Mouse (Mus musculus): ENCODE measurements around the gene L3mbtl3. TPM values are rescaled to one million over a fixed set of nuclear protein-coding genes. Genes with fewer than 3 reads are reported as not detected.
A peak's percentile ranks its signal among the peaks of the same experiment; 100 is the strongest.

Gene L3mbtl3
- total and polyA plus RNA-seq, 2 experiments, result 1.7 to 4.1 TPM

DNA sequence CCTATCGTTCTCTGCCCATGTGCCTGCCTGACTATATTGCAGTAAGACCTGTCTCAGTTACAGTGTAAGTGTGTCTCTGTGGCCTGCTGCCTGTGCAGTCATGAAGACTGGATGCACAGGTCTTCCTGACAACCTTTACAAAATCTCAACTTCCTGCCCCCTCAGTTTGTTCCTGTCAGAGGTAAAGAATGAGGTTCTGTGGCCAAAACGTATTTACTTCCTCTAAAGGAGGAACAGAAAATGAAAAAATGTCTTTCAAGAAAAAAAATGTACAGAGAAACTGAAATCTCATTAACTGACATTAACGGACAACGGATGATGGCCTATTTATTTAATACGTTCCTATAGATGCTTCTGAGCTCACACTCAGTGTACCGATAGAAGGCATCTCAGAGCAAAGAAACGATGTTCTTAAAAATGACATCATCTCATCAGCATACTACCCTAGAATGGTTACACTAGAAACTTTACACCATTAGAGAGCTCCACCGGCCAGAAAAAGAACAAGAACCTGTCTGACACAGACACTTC lies 11.4 kb downstream of the L3mbtl3 start:
- TF ChIP-seq CTCF (IDR thresholded peaks at IDR 0.05; ENCODE audit: low read depth, low read length), result no peak
- no peak for TF ChIP-seq POLR2A (IDR thresholded peaks at IDR 0.05; ENCODE audit: extremely low read depth, insufficient read depth, low read length)
- Histone ChIP-seq H3K27ac (replicated peaks; ENCODE audit: insufficient read depth, low read depth, low read length) (no peak overlapping the region), H3K9ac (ENCODE audit: low read depth, low read length) (no peak overlapping the region), H3K36me3 (ENCODE audit: control insufficient read depth, insufficient read depth, low read length) (peaks cover 2% of the 10 kb centered on the region; the same call in 1 of the 2 replicates), H3K4me1 (ENCODE audit: control insufficient read depth, insufficient read depth, low read length) (no peaks in the 10 kb centered on the region), H3K79me2 (ENCODE audit: control insufficient read depth, insufficient read depth, low read length) (no peaks in the 10 kb centered on the region; the same call in 1 of the 2 replicates), H3K27me3 (ENCODE audit: control insufficient read depth, insufficient read depth, low read length) (no peaks in the 10 kb centered on the region), H3K4me3 (ENCODE audit: insufficient read depth, low read depth, low read length) (no peak overlapping the region)
- 76% methylated on average over 8 of the region's 8 CpGs for WGBS
- no peak for DNase-seq (ENCODE audit: extremely low read depth, low read depth, low spot score)

DNA sequence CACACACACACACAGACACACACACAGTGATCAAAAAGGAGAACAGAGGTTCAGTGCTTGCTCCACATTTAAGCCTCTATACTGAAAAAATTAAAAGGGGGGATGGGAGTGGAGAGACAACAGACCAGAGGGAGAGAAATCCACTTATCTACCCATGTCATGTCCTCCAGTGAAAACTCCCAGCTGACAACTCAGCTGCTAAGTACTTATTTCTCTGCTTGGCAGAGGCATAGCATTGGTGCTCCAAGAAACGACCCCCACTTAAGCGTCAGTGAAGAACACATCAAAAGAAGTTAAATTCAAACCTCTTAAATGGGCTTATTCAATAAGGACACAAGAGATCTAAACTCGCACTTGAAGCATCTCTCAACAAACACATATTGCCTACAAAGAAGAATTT lies 12.2 kb downstream of the L3mbtl3 start:
- Histone ChIP-seq H3K27me3 (ENCODE audit: control insufficient read depth, insufficient read depth, low read length) (no peaks in the 10 kb centered on the region), H3K27ac (replicated peaks; ENCODE audit: insufficient read depth, low read depth, low read length) (no peak overlapping the region), H3K9ac (ENCODE audit: low read depth, low read length) (no peak overlapping the region), H3K4me1 (ENCODE audit: control insufficient read depth, insufficient read depth, low read length) (no peaks in the 10 kb centered on the region), H3K36me3 (ENCODE audit: control insufficient read depth, insufficient read depth, low read length) (0 out of 2 replicates have a peak, but pooled peaks cover under 1% of the 10 kb centered on the region), H3K79me2 (ENCODE audit: control insufficient read depth, insufficient read depth, low read length) (no peaks in the 10 kb centered on the region), H3K4me3 (ENCODE audit: insufficient read depth, low read depth, low read length) (no peak overlapping the region)
- no peak for TF ChIP-seq POLR2A (IDR thresholded peaks at IDR 0.05; ENCODE audit: extremely low read depth, insufficient read depth, low read length)
- no peak for TF ChIP-seq CTCF (IDR thresholded peaks at IDR 0.05; ENCODE audit: low read depth, low read length)
- DNase-seq (ENCODE audit: extremely low read depth, low read depth, low spot score), result no peak
- 83% methylated on average over 3 of the region's 3 CpGs for WGBS

DNA sequence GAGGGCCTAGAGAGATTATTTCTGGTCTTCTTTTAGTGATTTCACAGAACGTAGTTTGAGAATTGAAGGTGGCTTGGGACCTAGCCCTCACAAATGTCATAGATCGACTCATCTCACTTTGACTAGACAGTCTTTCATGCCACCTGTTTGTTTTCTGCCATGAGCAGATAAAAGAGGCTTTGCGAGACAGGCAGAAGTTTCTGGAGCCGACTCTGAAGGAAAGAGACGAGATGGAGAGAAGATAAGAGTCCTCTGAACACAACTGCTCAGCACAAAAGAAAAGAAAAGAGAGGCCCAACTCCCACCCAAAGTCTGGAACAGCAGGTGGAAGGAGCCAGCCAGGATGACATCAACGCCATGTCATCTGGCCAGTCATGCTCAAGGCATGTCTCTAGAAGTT lies 17.0 kb downstream of the L3mbtl3 start:
- TF ChIP-seq POLR2A (IDR thresholded peaks at IDR 0.05; ENCODE audit: extremely low read depth, insufficient read depth, low read length) (no peak), CTCF (IDR thresholded peaks at IDR 0.05; ENCODE audit: low read depth, low read length) (no peak)
- Histone ChIP-seq H3K9ac (ENCODE audit: low read depth, low read length) (no peak overlapping the region), H3K4me1 (ENCODE audit: control insufficient read depth, insufficient read depth, low read length) (no peaks in the 10 kb centered on the region), H3K36me3 (ENCODE audit: control insufficient read depth, insufficient read depth, low read length) (no peaks in the 10 kb centered on the region), H3K79me2 (ENCODE audit: control insufficient read depth, insufficient read depth, low read length) (no peaks in the 10 kb centered on the region; the same call in 1 of the 2 replicates), H3K27me3 (ENCODE audit: control insufficient read depth, insufficient read depth, low read length) (no peaks in the 10 kb centered on the region), H3K4me3 (ENCODE audit: insufficient read depth, low read depth, low read length) (no peak overlapping the region), H3K27ac (replicated peaks; ENCODE audit: insufficient read depth, low read depth, low read length) (no peak overlapping the region)
- no peak for DNase-seq (ENCODE audit: extremely low read depth, low read depth, low spot score)
- 82% methylated on average over 6 of the region's 6 CpGs for WGBS

DNA sequence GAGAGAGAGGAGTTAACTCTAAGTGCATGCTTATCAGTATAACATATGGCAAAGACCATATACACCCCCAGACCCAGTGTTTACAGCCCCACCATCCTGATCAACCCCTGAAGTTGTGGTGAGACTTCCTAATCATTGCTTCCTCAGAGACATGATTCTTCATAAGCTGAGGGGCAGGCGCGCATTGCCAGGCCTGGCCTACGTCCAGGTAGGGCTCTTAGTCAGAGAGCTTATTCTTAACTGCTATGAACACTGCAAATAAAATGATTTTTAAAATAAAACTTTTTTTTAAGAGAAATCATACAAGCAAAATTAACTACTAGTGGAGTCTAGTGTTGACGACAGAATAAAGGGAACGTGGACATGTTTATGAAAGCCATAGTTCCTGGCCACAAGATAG lies 17.5 kb downstream of the L3mbtl3 start:
- TF ChIP-seq POLR2A (IDR thresholded peaks at IDR 0.05; ENCODE audit: extremely low read depth, insufficient read depth, low read length) (no peak), CTCF (IDR thresholded peaks at IDR 0.05; ENCODE audit: low read depth, low read length) (no peak)
- WGBS, result 98% methylated on average over 5 of the region's 5 CpGs
- DNase-seq (ENCODE audit: extremely low read depth, low read depth, low spot score), result no peak

DNA sequence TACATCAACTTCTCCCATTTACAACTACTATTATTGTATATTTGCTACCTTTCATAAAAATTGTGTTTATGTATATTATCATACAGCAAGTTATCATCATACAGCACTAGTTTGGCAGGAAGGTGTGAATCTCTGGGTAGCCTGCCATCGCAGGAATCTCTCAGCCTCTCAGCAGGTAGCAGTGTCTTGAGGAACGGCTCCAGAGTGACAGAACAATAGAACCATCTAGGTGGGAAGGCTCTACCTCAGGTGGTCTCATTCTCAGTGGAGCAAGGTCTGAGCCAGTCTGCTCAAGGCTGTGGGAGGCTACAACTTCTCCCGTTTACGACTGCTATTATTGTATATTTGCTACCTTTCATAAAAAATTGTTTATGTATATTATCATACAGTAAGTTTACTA lies 22.0 kb downstream of the L3mbtl3 start:
- no peak overlapping the region for H3K27ac ChIP-seq (replicated peaks; ENCODE audit: insufficient read depth, low read depth, low read length)
- peaks cover 7% of the 10 kb centered on the region for H3K4me1 ChIP-seq (ENCODE audit: control insufficient read depth, insufficient read depth, low read length)
- H3K27me3 ChIP-seq (ENCODE audit: control insufficient read depth, insufficient read depth, low read length), result no peaks in the 10 kb centered on the region
- H3K36me3 ChIP-seq (ENCODE audit: control insufficient read depth, insufficient read depth, low read length), result 0 out of 2 replicates have a peak, but pooled peaks cover 2% of the 10 kb centered on the region
- no peak for TF ChIP-seq CTCF (IDR thresholded peaks at IDR 0.05; ENCODE audit: low read depth, low read length)
- no peak for TF ChIP-seq POLR2A (IDR thresholded peaks at IDR 0.05; ENCODE audit: extremely low read depth, insufficient read depth, low read length)
- WGBS, result 91% methylated on average over 4 of the region's 4 CpGs
- H3K79me2 ChIP-seq (ENCODE audit: control insufficient read depth, insufficient read depth, low read length), result no peaks in the 10 kb centered on the region; the same call in 1 of the 2 replicates
- DNase-seq (ENCODE audit: extremely low read depth, low read depth, low spot score), result no peak
- H3K4me3 ChIP-seq (ENCODE audit: insufficient read depth, low read depth, low read length), result no peak overlapping the region
- H3K9ac ChIP-seq (ENCODE audit: low read depth, low read length), result no peak overlapping the region

More for the DNA sequence above, 17.5 kb downstream of the L3mbtl3 start:
- Histone ChIP-seq H3K4me3 (ENCODE audit: insufficient read depth, low read depth, low read length) (no peak overlapping the region), H3K9ac (ENCODE audit: low read depth, low read length) (no peak overlapping the region), H3K36me3 (ENCODE audit: control insufficient read depth, insufficient read depth, low read length) (no peaks in the 10 kb centered on the region), H3K79me2 (ENCODE audit: control insufficient read depth, insufficient read depth, low read length) (no peaks in the 10 kb centered on the region; the same call in 1 of the 2 replicates), H3K4me1 (ENCODE audit: control insufficient read depth, insufficient read depth, low read length) (no peaks in the 10 kb centered on the region), H3K27me3 (ENCODE audit: control insufficient read depth, insufficient read depth, low read length) (no peaks in the 10 kb centered on the region), H3K27ac (replicated peaks; ENCODE audit: insufficient read depth, low read depth, low read length) (no peak overlapping the region)

DNA sequence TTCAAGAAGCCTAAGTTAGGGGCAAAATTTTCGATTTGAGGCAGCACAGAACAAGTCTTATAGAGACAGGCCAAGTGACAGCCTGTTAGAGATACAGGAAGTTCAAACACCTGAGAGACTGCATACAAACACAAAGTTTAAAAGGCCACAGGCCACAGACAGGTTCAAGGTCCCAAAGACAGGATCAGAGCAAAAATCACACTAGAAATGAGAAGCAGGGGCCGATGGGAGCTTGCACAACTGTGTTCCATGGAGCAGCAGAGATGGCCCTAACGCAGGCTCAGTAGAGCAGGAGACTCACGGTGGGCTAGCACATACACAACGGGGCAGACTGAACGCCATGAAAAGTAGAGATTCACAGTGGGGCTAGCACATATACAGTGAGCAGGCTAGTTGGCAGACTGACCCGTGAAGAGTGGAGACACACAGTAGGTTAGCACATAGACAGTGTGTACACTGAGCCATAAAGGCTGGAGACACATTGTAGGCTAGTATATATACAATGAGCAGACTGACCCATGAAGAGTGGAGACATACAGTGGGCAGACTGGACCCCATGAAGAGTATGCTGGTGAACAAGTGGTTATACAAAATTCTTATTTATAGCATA lies 24.5 kb downstream of the L3mbtl3 start:
- Histone ChIP-seq H3K4me3 (ENCODE audit: insufficient read depth, low read depth, low read length) (no peak overlapping the region), H3K79me2 (ENCODE audit: control insufficient read depth, insufficient read depth, low read length) (no peaks in the 10 kb centered on the region; the same call in 1 of the 2 replicates), H3K27ac (replicated peaks; ENCODE audit: insufficient read depth, low read depth, low read length) (peak overlapping the region; percentile 23), H3K4me1 (ENCODE audit: control insufficient read depth, insufficient read depth, low read length) (peaks cover 7% of the 10 kb centered on the region), H3K36me3 (ENCODE audit: control insufficient read depth, insufficient read depth, low read length) (0 out of 2 replicates have a peak, but pooled peaks cover 2% of the 10 kb centered on the region), H3K27me3 (ENCODE audit: control insufficient read depth, insufficient read depth, low read length) (no peaks in the 10 kb centered on the region), H3K9ac (ENCODE audit: low read depth, low read length) (no peak overlapping the region)
- peak; percentile 90 for DNase-seq (ENCODE audit: extremely low read depth, low read depth, low spot score)
- WGBS, result 30% methylated on average over 7 of the region's 7 CpGs
- TF ChIP-seq CTCF (IDR thresholded peaks at IDR 0.05; ENCODE audit: low read depth, low read length) (no peak), POLR2A (IDR thresholded peaks at IDR 0.05; ENCODE audit: extremely low read depth, insufficient read depth, low read length) (no peak)

Data from liver, adult 2 months (tissue).